Mouse (Mus musculus) adrenal gland (tissue): ENCODE measurements at regions not wholly inside any gene's neighbourhood (a gene's known extent, or its start where the extent isn't known, plus 50 kb on each side); places are given as distances from the start of the nearest gene placed in this dataset.

Experiments used
- intact Hi-C: fragments of 180-260 bp; cut with DNase I; formaldehyde crosslinking; loops from one replicate; pipeline ENCODE4 v1.15.1; 2025

DNA sequence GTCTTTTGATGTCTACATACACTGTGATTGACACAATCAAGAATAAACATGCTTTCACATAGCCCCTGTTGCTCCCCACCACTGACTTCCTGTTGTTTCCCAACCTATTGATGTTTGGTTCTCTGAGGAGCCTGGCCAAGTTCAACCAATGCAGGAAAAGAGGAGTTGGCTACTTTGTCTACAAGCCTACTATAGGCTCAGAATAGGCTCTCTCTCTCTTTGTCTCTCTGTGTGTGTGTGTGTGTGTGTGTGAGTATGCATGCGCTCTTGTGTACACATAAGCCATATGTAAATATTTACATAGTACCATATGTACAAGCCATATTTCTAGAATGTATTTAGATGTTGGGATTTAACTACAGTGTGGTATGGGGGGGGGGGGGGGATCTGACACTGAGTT lies 222.6 kb downstream of the Tex36 start:
- intact Hi-C loops = no loop called here

DNA sequence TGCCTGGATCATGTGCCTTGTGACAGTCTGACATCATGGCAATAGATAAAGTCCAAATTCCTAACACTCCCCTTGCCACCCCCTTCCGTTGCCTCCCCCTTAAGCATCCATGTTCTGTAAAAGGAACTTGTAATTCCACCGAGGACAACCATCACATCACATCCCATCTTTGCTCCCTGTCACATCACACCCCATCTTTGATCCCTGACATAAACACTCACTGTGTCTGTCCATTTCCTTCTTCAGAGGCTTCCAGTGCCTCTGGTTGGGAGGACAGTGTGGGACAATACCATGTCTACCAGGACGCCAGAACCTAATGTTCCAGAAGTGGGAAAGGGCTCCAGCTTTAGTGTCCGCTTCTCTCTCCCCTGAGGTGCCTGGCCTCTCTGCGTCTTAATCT lies 223.6 kb downstream of the Tex36 start:
- intact Hi-C loops = no loop called here

DNA sequence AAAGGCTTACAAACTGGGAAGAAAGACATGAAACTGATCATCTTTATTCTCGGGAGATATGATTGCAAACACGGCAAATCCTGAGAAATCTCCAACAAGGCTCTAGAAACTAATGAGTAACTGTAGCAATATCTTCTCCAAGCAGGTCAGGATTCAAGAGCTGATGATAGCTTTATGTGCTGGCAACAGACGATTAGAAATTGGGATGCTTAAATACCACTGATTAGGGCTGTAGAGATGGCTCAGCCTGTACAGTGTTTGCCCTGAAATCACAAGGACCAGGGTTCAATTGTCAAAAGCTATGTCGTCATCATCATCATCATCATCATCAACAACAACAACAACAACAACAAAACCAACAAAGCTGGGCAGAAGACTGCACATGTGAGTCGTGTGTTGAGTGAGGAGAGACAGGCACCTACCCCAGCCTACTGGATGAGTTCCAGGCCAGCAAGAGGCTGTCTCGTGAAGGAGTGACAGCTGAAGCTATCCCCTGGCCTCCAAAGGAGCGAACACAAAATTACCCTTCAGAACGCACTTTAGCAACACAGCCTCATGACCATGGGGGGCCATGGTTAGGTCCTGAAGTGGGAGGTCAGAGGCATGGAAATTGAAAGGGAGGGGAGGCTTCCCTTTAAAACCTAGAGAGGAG lies 225.0 kb downstream of the Tex36 start:
- intact Hi-C loops = no loop called here

DNA sequence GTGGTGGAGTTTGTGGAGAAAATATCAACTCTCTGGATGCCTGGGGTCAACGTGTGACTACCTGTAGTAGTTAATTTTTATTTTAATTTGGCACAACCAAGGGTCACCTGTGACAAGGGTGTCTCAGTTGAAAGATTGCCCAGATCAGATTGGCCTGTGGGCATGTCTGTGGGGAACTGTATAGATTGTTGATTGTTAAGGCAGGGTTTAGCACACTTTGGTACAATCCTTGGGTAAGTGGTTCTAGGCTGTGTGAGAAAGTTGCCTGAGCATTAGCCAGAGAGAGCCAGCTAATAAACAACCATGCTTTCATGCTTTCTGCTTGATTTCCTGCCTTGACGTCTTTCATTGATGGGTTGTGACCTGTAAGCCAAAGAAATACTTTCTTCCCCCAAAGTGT lies 229.3 kb downstream of the Tex36 start:
- intact Hi-C loops = no loop called here

DNA sequence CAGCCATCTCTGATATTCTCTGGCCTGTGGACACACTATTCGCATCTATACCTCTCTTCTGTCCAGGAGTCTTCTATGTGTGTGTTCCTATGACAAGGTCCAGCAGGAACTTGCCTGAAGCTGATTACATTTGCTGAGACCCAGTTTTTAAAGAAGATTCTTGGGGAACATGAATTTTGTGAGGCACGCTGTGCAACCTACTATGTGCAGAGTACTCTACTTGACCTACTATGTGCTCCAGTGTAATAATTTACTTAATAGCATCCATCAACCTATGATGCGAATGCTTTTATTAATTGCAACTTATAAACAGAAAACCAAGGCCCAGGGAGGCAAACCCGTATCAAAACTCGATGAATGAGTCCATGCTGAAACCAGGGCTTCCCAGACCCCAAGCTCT lies 231.4 kb downstream of the Tex36 start:
- intact Hi-C loops = no loop called here

DNA sequence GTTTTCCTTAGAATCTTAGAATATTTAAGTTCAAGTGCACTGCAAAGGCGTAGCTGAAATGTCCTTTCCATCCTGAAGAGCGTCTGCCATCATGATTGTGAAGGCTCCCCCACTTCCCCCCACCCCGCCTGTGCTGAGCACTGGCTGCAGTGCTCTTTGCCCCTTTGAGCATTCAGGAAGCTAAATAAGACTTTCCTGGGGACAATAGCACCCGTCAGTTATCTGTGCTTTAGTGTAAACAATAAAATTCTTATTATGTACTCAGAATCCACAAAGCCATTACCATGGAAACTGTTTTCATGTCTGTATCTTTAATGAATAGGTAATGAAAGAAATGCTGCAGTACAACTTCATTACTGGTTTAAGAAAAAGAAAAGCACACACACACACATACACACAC lies 237.4 kb downstream of the Tex36 start:
- intact Hi-C loops = no loop called here

DNA sequence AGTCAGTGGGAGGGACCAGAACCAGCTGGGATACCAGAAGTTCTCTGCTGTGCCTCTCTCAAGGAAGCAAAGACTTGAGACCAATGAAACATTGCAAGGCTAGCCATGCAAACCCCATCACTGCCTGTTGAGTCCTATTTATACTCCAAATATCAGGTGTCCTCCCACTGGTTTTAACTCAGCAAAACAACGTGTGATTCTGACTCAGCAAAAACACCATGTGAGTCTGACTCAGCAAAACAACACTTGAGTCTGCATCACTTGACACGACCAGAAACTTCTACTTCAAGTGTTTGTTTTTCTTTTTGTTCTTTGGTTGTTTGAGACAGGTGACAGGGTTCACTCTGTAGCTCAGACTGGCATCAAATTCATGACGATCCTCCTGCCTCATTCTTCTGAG lies 204.6 kb upstream of the Ctbp2 start:
- intact Hi-C loops = no loop called here

DNA sequence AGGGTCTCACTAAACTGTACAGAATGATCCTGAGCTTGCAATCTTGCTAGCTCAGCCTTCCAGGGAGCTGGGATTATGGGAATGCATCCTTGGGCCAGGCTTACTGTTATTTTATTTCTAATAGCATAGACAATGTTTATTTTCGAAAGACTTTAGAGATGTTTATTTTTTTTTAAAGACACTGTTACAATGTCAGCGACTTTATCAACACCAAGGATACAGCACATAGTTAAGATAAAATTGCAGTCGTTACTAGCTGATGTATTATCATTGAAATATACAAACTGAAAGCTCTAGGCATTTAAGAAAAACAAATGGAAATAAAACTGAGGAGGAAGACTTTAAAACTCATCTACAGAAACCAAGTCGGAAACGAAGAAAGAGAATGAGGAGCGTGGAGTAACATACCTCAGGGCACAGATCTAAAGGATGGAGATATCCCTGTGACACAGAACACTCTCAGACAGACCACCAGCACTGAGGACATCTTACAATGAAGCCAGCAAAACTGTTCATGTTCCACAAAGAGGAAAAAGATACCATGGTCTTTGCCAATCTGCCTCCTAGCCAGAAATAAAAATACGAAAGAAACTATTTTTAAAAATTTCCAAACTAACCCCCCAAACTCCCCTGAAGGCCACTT lies 201.5 kb upstream of the Ctbp2 start:
- intact Hi-C loops = no loop called here

DNA sequence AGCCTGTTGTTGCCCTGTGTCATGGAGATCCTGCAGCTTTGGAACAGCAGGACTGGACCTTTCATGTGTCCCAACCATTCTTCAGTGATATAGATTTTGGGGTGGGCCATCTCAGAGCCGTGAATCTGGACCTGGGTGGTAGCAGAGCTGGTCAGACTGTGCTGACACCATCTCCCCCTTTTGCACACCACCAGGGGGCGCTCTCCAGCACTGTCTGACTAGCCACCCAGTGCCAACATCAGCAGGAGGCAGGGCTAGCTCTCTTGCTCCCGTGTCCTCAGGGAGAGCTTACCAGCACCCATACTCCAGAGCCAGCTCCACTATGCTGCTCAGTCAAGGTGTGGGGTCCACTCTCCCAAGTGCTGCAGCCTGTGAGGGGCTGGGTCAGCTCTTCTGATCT lies 199.8 kb upstream of the Ctbp2 start:
- intact Hi-C loops = no loop called here

DNA sequence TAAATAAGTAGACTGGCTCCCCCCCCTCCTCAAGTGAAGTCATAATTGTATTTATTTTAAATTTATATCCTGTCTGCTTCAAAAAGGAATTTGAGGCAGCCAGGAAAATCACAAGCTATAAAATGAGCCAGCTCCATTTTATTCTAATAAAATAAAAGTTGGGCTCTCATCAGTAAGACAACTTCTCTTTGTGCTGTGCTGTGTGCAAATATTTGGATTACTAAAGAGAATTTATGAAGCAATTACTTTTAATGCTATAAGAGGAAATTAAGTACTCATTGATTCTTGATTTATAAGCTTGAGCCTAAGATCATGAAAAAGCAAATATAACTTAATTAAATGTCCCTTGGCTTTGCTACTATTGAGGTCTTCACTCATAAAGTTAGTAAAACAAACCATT lies 193.4 kb upstream of the Ctbp2 start:
- intact Hi-C loops = no loop called here

DNA sequence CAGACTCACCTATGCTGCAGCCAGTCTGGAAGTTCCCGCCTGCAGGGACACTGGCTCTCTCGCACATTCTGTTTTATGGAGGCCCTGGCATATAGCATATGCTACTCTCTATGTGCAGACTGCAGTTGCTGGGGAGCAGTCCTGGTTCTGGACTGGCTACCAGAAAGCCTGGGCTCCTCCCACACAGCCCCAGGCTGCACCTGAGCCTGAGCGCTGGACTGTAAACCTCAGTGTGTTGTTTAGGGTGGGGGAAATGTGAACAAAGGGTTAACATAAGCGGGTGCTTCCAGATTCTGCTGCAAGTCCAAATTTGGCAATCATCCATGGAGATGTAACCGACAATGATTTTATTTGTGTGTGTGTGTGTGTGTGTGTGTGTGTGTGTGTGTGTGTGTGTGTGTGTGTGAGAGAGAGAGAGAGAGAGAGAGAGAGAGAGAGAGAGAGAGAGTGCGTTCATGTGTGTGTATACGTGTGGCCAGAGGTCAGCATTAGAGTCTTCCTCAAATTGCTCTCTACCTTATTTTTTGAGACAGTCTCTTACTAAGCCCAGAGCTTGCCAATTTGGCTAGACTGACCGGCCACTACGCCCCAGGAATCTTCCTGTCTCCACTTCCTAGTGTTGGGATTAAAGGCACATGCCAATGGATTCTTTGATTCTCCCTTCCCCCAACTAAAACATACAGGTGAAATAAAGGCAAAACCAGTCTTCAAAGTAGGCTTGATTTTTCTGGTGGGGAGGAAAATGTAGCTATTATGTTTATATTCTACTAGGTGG lies 192.7 kb upstream of the Ctbp2 start:
- intact Hi-C loops = no loop called here

DNA sequence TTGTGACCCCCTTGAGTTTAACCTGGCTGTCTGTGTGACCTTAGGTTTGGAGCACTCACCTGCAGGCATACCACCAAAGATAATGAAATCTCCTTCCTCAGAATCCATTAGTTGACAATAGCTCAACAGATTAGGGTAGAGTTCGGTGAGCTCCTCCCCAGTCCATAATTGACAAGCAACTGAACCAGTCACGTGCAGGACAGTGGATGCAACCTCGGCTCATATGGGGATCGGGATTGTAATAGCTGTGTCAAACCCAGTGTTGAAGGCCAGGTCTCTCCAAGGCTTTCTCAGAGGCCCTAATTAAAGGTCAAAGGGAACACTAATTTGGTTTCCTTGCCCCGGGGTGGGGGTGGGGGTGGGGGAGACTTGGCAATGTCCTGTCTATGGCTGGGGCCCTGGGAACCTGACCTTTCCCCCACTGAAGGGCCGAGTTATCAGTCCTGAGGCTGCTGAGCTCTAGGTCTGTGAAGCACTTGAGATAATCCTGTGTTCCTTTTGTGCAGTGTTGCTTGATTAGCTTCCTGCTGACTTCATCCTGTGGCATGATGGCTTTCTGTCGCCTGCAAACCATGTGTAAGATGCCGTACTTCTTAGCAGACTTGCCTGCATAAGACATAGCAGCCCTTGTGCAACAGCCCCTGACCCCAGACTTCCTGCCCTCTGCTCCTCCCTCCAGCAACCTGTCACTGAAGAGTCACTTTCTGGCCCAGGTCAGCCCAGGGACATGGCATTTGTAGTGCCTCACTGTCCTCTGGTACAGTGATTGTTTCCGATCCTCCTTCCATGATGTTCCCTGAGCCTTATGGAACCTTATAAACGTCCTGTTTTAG lies 191.3 kb upstream of the Ctbp2 start:
- intact Hi-C loops = no loop called here

DNA sequence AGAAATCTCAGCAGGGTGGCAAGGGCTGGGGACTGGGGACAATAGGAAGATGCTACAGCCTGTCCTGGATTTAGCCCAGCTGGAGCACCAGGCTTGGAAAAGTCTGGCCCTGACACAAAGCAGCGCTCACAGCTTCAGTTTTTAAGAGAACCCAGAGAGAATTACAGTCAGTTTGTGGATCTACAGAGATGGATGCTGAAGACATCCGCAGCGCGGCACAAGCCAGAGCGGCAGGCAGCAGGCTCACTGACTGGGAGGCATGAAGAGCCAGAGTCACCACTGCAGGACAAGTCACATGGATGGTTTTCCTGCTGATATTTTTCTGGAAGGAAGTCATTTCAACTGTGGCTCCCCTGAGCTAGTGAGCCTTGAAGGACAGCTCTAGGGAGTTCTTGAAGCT lies 189.0 kb upstream of the Ctbp2 start:
- intact Hi-C loops = no loop called here

DNA sequence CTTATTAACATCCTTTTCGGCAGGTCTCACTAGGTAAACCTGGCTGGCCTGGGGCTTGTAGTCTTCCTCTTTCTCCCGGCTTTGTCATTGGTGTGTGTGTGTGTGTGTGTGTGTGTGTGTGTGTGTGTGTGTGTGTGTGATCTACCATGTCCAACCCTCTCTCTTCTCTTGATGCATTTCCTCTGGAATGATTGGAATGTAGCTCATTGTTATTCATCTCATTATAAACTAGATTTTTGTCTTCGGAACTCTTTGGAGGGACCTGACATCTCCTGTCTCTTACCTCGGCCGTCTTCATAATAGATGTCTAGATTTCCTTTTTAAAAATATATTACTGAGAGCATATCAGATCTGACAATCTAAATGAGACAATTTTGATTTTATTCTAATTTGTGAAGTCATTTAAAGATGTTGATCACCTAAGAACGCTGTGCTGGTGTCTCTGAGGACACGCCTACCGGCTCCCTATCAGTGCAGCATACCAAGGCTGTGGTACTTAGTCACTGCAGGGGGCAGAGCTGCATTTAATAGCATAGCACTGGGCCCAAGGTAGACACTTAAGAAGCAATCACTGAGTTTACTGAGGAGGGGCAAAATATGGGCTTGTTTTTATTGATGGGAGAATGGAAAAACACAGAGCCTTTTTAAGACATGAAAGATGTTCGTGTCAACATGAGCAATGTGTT lies 187.1 kb upstream of the Ctbp2 start:
- intact Hi-C loops = no loop called here

DNA sequence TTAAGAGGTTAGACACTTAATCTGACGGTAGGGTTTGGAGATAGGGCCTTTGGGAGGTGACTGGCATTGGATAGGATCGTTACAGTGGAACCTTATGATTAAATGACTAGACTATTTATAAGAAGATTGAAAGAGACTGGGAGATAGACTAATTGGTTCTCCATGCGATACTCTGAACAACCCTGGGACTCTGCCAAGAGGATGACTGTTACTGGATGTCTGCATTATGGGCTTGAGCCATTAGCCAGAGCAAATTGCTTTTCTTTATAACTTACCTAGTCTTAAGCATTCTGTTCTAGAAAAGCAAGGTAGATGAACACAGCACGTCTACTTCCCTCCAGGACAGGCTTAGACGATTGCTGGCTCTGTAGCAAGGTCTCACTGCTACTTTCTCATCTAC lies 180.3 kb upstream of the Ctbp2 start:
- intact Hi-C loops = no loop called here

DNA sequence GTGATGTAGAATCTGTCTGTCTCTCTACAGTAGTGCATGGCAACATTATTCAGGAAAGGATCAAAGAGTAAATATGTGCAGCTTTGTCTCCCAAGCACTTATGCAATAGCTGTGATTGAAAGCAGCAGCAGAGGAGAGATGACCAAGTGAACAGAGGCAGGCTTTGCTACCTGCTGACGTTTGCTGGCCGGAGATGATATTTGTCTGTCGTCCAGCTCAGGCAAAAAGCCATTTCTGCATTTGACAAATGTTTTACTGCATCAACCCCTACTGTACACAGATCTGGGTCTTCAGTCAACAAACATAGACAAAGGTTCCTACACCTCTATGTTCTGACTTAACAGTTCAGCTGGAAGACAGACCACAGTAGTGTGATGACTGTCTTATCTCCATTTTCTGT lies 166.3 kb upstream of the Ctbp2 start:
- intact Hi-C loops = no loop called here

DNA sequence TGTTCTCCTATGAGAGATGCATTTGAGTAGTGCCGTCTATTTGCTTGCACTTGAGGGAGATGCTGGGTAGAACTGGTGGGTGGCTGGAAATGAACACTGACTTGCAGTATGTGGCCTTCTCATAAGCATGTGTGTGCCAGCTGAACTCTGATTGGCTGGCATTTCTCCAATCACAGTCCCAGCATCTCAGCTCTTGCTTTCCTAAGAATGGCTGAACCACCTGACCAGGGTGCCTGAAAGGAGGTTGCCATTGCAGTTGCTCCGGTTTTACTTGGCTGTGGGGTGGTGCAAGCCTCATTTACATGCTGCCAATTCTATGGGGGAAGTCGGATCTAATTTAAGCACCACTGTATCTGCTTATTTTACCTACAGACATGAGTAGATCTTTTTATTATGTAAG lies 164.1 kb upstream of the Ctbp2 start:
- intact Hi-C loops = no loop called here

DNA sequence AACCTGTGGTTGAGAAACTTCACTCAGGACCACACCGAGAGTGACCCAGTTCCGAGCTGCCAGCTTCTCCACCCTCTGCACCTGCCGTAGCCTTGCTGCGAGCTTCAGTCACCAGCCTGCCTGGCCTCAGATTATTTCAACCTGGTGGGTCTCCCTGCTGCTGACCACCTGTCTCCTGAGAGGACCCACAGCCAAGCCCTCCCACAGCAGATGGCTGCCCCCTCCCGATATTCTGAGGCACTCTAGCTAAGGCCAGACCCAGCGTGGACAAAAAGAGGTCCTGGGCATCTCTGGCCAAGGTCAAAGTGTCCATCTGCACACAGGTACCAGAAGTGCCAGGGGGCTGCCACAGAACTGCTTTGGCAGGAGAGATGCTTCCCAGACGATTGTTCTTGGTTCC lies 162.7 kb upstream of the Ctbp2 start:
- intact Hi-C loops = no loop called here

DNA sequence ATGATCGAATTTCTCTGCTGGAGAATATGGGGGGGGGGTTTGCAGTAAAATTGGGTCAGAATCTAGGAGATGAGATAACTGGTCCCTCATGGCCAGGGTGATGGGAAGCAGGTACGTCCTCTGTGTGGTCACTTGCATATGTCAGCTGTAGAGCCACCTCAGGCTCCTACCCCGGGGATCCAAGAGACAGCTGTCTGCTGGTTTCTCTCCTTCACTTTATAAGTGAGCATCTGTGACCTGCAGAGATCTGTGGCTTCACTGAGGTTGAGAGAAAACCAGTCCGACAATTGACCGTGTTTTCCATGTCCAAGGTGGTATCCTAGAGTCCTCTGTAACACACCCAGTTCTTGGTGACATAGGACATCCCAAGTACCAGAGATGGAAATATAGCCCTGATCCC lies 162.1 kb upstream of the Ctbp2 start:
- intact Hi-C loops = no loop called here

DNA sequence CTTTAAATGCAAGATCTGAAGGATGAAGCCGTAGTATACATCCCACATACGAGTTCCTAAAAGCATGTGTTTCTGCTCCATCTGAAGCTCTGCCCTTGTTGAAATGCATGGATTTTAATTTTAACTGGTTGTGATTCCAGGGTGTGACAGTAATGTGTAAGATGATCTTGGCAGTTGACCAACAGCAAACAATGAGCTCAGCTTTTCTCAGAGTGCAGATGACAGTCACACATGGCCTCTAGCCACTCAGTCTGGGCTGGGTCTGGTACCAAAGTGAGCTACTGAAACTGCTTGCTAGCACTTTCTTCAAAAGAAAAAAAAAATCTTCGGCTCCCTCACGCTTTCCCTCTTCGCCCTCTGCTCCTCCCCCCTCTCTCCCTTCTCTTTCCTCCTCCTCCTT lies 138.0 kb upstream of the Ctbp2 start:
- intact Hi-C loops = no loop called here

DNA sequence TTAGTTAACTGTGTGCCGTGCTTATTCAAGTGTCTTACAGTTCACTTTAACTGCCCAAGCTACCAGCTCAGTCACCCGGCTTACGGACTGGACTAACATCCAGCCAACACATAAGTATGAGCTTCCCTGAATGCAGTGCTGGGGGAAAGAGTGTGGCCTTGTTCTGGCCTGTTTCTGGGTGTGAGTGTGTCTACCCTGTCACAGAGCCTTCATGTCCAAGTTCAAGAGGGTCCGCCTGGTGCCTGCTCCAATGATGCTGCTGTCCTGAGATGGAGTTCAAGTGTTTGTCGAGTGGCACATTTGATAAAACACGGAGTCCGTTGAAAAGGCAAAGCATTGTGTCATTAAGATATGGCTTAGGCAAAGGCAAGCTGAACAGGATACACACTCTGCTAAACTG lies 135.0 kb upstream of the Ctbp2 start:
- intact Hi-C loops = no loop called here
